Comparison of ENCODE assay signal across 7 mouse cellular contexts in the genomic region with DNA sequence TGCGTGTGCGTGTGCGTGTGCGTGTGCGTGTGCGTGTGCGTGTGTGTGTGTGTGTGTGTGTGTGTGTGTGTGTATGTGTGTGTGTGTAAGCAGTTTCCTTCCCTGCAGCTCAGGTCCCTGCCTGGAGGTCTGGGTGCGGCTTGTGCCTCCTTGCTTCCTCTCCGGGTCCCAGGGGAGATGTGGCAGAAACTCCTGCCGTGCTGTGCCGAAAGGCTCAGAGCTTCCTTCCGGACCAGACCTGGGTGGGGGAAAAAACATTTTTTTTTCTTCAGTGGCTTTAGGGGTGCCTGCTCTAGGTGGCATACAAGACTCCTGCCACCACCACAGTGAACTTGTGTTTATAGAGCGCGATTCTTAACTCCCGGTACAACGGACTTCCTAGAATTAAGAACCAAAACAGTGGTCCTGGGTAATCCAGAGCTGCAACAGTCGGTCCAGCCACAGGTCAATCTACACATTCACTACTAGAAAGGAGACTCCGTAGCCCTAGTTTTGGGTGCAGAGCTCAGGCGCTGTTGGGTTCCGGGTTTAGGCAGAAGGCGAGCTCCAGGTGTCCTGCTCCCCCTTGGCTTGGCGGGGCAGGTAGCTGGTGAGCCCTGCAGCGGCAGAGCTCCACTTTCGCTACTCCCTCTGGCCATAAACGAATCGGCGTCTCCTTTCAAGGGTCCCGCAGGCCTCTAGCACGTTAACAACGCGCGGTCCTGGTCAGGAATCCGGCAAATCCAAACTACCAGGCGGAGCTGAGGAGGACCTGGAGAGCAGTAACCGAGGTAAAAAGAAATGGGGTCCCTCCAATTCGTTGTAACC. TPM values are rescaled to one million over a fixed set of nuclear protein-coding genes. Genes with fewer than 3 reads are reported as not detected.
A peak's percentile ranks its signal among the peaks of the same experiment; 100 is the strongest.
DNase-seq lines count a peak whose midpoint lies in the region; ATAC-seq lines count a peak whose summit lies in the region.

A gene (plus strand): TSS at position 535 of the 807 bp plus-strand sequence.

- no peak within 1 kb of the TSS for H3K27ac ChIP-seq in midbrain, embryonic 12.5 days (replicated peaks)
- no peak within 1 kb of the TSS for H3K27ac ChIP-seq in midbrain, embryonic 16.5 days (ENCODE audit: low read length)
- peak within 1 kb of the TSS; percentile 81 for H3K27ac ChIP-seq in intestine, embryonic 16.5 days (ENCODE audit: low read length)
- H3K27ac ChIP-seq in lung, embryonic 16.5 days (ENCODE audit: low read length): peak within 1 kb of the TSS; percentile 91

- H3K4me3 ChIP-seq in midbrain, embryonic 12.5 days: peak within 1 kb of the TSS; percentile 1; the same call in 1 of the 2 replicates
- no peak within 1 kb of the TSS for H3K4me3 ChIP-seq in midbrain, embryonic 16.5 days (ENCODE audit: low read depth, low read length)
- H3K4me3 ChIP-seq in intestine, embryonic 16.5 days (ENCODE audit: low read length): peak within 1 kb of the TSS; percentile 58
- peak within 1 kb of the TSS; percentile 58 for H3K4me3 ChIP-seq in lung, embryonic 16.5 days (ENCODE audit: low read length)

- peak within 1 kb of the TSS; percentile 15; the same call in 1 of the 2 replicates for H3K4me2 ChIP-seq in midbrain, embryonic 12.5 days (replicated peaks)
- H3K4me2 ChIP-seq in midbrain, embryonic 16.5 days (ENCODE audit: low read length): no peak within 1 kb of the TSS
- H3K4me2 ChIP-seq in intestine, embryonic 16.5 days (ENCODE audit: low read depth, low read length): peak within 1 kb of the TSS; percentile 56
- H3K4me2 ChIP-seq in lung, embryonic 16.5 days (ENCODE audit: low read depth, low read length): peak within 1 kb of the TSS; percentile 54

- H3K27me3 ChIP-seq in midbrain, embryonic 12.5 days: peaks cover 68% of the 10 kb centered on the region
- H3K27me3 ChIP-seq in midbrain, embryonic 16.5 days (ENCODE audit: control insufficient read depth, insufficient read depth, low read depth, low read length): peaks cover 24% of the 10 kb centered on the region
- peaks cover 18% of the 10 kb centered on the region for H3K27me3 ChIP-seq in intestine, embryonic 16.5 days (replicated peaks; ENCODE audit: control insufficient read depth, insufficient read depth, low read length)
- H3K27me3 ChIP-seq in lung, embryonic 16.5 days (ENCODE audit: control insufficient read depth, insufficient read depth, low read depth, low read length): peaks cover 31% of the 10 kb centered on the region

- intact Hi-C loops in left cerebral cortex, postnatal 25 days (cut with DNase I): no loop called here

- WGBS in midbrain, embryonic 12.5 days: 2% methylated on average over 33 of the region's 36 CpGs
- WGBS in midbrain, embryonic 16.5 days: 1% methylated on average over 32 of the region's 36 CpGs
- WGBS in intestine, embryonic 16.5 days: 2% methylated on average over 35 of the region's 36 CpGs
- 3% methylated on average over 33 of the region's 36 CpGs for WGBS in lung, embryonic 16.5 days

- DNase-seq in embryo, embryonic 11 days: peak; percentile 31
- DNase-seq in left cerebral cortex, postnatal 25 days (ENCODE audit: low spot score in 2 of 2): no peak
- no peak for DNase-seq in layer of hippocampus, adult 9-11 months

- no peaks in the 10 kb centered on the region for H3K36me3 ChIP-seq in midbrain, embryonic 12.5 days
- H3K36me3 ChIP-seq in midbrain, embryonic 16.5 days (ENCODE audit: control insufficient read depth, insufficient read depth, low read length): no peaks in the 10 kb centered on the region
- H3K36me3 ChIP-seq in intestine, embryonic 16.5 days (ENCODE audit: control insufficient read depth, insufficient read depth, low read length): no peaks in the 10 kb centered on the region
- H3K36me3 ChIP-seq in lung, embryonic 16.5 days (ENCODE audit: control insufficient read depth, insufficient read depth, low read length): no peaks in the 10 kb centered on the region

- H3K9ac ChIP-seq in midbrain, embryonic 12.5 days (replicated peaks): no peak within 1 kb of the TSS
- H3K9ac ChIP-seq in midbrain, embryonic 16.5 days (ENCODE audit: low read depth, low read length): no peak within 1 kb of the TSS
- peak within 1 kb of the TSS; percentile 74 for H3K9ac ChIP-seq in intestine, embryonic 16.5 days (ENCODE audit: low read depth, low read length)
- peak within 1 kb of the TSS; percentile 80 for H3K9ac ChIP-seq in lung, embryonic 16.5 days (ENCODE audit: low read length)

- no peaks in the 10 kb centered on the region for H3K9me3 ChIP-seq in midbrain, embryonic 12.5 days
- H3K9me3 ChIP-seq in midbrain, embryonic 16.5 days (replicated peaks; ENCODE audit: control insufficient read depth, low read length, poor library complexity, severe bottlenecking): no peaks in the 10 kb centered on the region
- no peaks in the 10 kb centered on the region for H3K9me3 ChIP-seq in intestine, embryonic 16.5 days (ENCODE audit: control insufficient read depth, low read length)
- H3K9me3 ChIP-seq in lung, embryonic 16.5 days (ENCODE audit: control insufficient read depth, low read length): no peaks in the 10 kb centered on the region

- peaks cover 30% of the 10 kb centered on the region for H3K4me1 ChIP-seq in midbrain, embryonic 12.5 days
- H3K4me1 ChIP-seq in midbrain, embryonic 16.5 days (ENCODE audit: control insufficient read depth, insufficient read depth, low read length): no peaks in the 10 kb centered on the region; the same call in 1 of the 2 replicates
- no peaks in the 10 kb centered on the region for H3K4me1 ChIP-seq in intestine, embryonic 16.5 days (ENCODE audit: control insufficient read depth, insufficient read depth, low read length)
- no peaks in the 10 kb centered on the region for H3K4me1 ChIP-seq in lung, embryonic 16.5 days (replicated peaks; ENCODE audit: control insufficient read depth, insufficient read depth, low read length)

- no peak for ATAC-seq in midbrain, embryonic 12.5 days (ENCODE audit: low FRiP score, low read depth)
- ATAC-seq in midbrain, embryonic 16.5 days: no peak
- peak; percentile 43 for ATAC-seq in intestine, embryonic 16.5 days
- ATAC-seq in lung, embryonic 16.5 days (ENCODE audit: low read depth): peak; percentile 39

RNA-seq across cellular contexts. Expression of the gene that starts here (rescaled TPM):
- not detected in 2 replicates for polyA plus RNA-seq in midbrain, embryonic 12.5 days (2016; fragmentation: Nextera tagmentation; extraction: Ambion mirVana)
- 0.13 TPM in 1 of 2 replicates, not detected in the other for polyA plus RNA-seq in midbrain, embryonic 16.5 days (2015; fragmentation: Nextera tagmentation; extraction: Ambion mirVana)
- polyA plus RNA-seq in intestine, embryonic 16.5 days (2015; fragmentation: Nextera tagmentation; extraction: Ambion mirVana): 9.0 and 9.8 TPM in 2 replicates
- 9.1 and 11.7 TPM in 2 replicates for polyA plus RNA-seq in lung, embryonic 16.5 days (2015; fragmentation: Nextera tagmentation; extraction: Ambion mirVana)
- total RNA-seq in left cerebral cortex, postnatal 25 days (2021): under 1 TPM; 0.18 to 0.30 TPM

Comparison
In these comparisons a context has a peak if more than half of its experiments do, and no peak if none do; other contexts are left out.
1. ATAC-seq: peak in intestine, embryonic 16.5 days (single experiment) and lung, embryonic 16.5 days (single experiment); none in midbrain, embryonic 12.5 days (single experiment) and midbrain, embryonic 16.5 days (single experiment).
2. H3K27ac ChIP-seq: peak in intestine, embryonic 16.5 days (single experiment) and lung, embryonic 16.5 days (single experiment); none in midbrain, embryonic 12.5 days (single experiment) and midbrain, embryonic 16.5 days (single experiment).
3. H3K9ac ChIP-seq: peak in intestine, embryonic 16.5 days (single experiment) and lung, embryonic 16.5 days (single experiment); none in midbrain, embryonic 12.5 days (single experiment) and midbrain, embryonic 16.5 days (single experiment).